Mouse (Mus musculus) embryo, embryonic 9.5 days (tissue): ENCODE results near the gene Nos1.
A peak's percentile ranks its signal among the peaks of the same experiment; 100 is the strongest.

Experiments used
- DNase-seq: peaks from one replicate; pipeline ENCODE4 v3.0.0-alpha.2; 2017; ENCODE audit errors: extremely low spot score

Nos1 gene

GRCm38 (mm10) chr5:117997434-117997970 lies 216.7 kb downstream of the Nos1 start:
- DNase-seq, result no peak

- DNase-seq, result no peak
These were observed 218.2 kb downstream of the Nos1 start for GRCm38 (mm10) chr5:117999061-117999460.

GRCm38 (mm10) chr5:117999584-117999983 lies 218.8 kb downstream of the Nos1 start:
- DNase-seq, result no peak

- peak; percentile 76 for DNase-seq
These were observed 221.2 kb downstream of the Nos1 start for GRCm38 (mm10) chr5:118002059-118002458.

- DNase-seq, result no peak
These were observed 223.8 kb downstream of the Nos1 start for GRCm38 (mm10) chr5:118004619-118005018.

GRCm38 (mm10) chr5:118005728-118006127 lies 224.9 kb downstream of the Nos1 start:
- no peak for DNase-seq

GRCm38 (mm10) chr5:118008344-118008743 lies 227.5 kb downstream of the Nos1 start:
- no peak for DNase-seq
